Mouse (Mus musculus): Measurements from ENCODE around the gene Slc25a33. TPM values are rescaled to one million over a fixed set of nuclear protein-coding genes. Genes with fewer than 3 reads are reported as not detected.

The Slc25a33 gene
- total and polyA plus RNA-seq, 2 experiments: 12.7 to 14.3 TPM

- no peaks in the 10 kb centered on the region for H3K27me3 ChIP-seq (ENCODE audit: control insufficient read depth, insufficient read depth, low read length)
- no peak within 1 kb of the TSS for H3K9ac ChIP-seq (ENCODE audit: low read depth, low read length)
- H3K27ac ChIP-seq (replicated peaks; ENCODE audit: insufficient read depth, low read depth, low read length): peak within 1 kb of the TSS; percentile 41
- no peaks in the 10 kb centered on the region for H3K79me2 ChIP-seq (ENCODE audit: control insufficient read depth, insufficient read depth, low read length)
- DNase-seq (ENCODE audit: extremely low read depth, low read depth, low spot score): peak; percentile 47
- H3K4me3 ChIP-seq (ENCODE audit: insufficient read depth, low read depth, low read length): no peak within 1 kb of the TSS; the same call in 1 of the 2 replicates
- H3K36me3 ChIP-seq (ENCODE audit: control insufficient read depth, insufficient read depth, low read length): no peaks in the 10 kb centered on the region
- TF ChIP-seq POLR2A (IDR thresholded peaks at IDR 0.05; ENCODE audit: extremely low read depth, insufficient read depth, low read length) (no peak), CTCF (IDR thresholded peaks at IDR 0.05; ENCODE audit: low read depth, low read length) (no peak)
- no peaks in the 10 kb centered on the region for H3K4me1 ChIP-seq (ENCODE audit: control insufficient read depth, insufficient read depth, low read length)
- WGBS: 52% methylated on average over 19 of the region's 19 CpGs
Observed at GRCm38 (mm10) chr4:149702210-149702979, 71.7 kb downstream of the Slc25a33 start, which contains the start of gene Pik3cd. TSS of gene Pik3cd (minus strand) at chr4:149702571.

- Histone ChIP-seq H3K4me1 (ENCODE audit: control insufficient read depth, insufficient read depth, low read length) (no peaks in the 10 kb centered on the region), H3K27me3 (ENCODE audit: control insufficient read depth, insufficient read depth, low read length) (no peaks in the 10 kb centered on the region), H3K36me3 (ENCODE audit: control insufficient read depth, insufficient read depth, low read length) (no peaks in the 10 kb centered on the region), H3K79me2 (ENCODE audit: control insufficient read depth, insufficient read depth, low read length) (no peaks in the 10 kb centered on the region), H3K27ac (replicated peaks; ENCODE audit: insufficient read depth, low read depth, low read length) (peak overlapping the region; percentile 14; the same call in 1 of the 2 replicates), H3K4me3 (ENCODE audit: insufficient read depth, low read depth, low read length) (no peak overlapping the region; the same call in 1 of the 2 replicates), H3K9ac (ENCODE audit: low read depth, low read length) (no peak overlapping the region)
- whole genome bisulfite sequencing: 75% methylated on average over 18 of the region's 18 CpGs
- peak; percentile 32 for DNase-seq (ENCODE audit: extremely low read depth, low read depth, low spot score)
- TF ChIP-seq CTCF (IDR thresholded peaks at IDR 0.05; ENCODE audit: low read depth, low read length) (no peak), POLR2A (IDR thresholded peaks at IDR 0.05; ENCODE audit: extremely low read depth, insufficient read depth, low read length) (0 out of 2 replicates have a peak, but pooled peaks have one; percentile 20)
Observed at GRCm38 (mm10) chr4:149701426-149702209, 72.5 kb downstream of the Slc25a33 start.

- no peaks in the 10 kb centered on the region for H3K4me1 ChIP-seq (ENCODE audit: control insufficient read depth, insufficient read depth, low read length)
- H3K27me3 ChIP-seq (ENCODE audit: control insufficient read depth, insufficient read depth, low read length): no peaks in the 10 kb centered on the region
- H3K9ac ChIP-seq (ENCODE audit: low read depth, low read length): no peak overlapping the region
- no peak overlapping the region for H3K27ac ChIP-seq (replicated peaks; ENCODE audit: insufficient read depth, low read depth, low read length)
- WGBS: 58% methylated on average over 4 of the region's 4 CpGs
- H3K36me3 ChIP-seq (ENCODE audit: control insufficient read depth, insufficient read depth, low read length): no peaks in the 10 kb centered on the region
- no peaks in the 10 kb centered on the region for H3K79me2 ChIP-seq (ENCODE audit: control insufficient read depth, insufficient read depth, low read length)
- H3K4me3 ChIP-seq (ENCODE audit: insufficient read depth, low read depth, low read length): no peak overlapping the region; the same call in 1 of the 2 replicates
- no peak for DNase-seq (ENCODE audit: extremely low read depth, low read depth, low spot score)
- TF ChIP-seq CTCF (IDR thresholded peaks at IDR 0.05; ENCODE audit: low read depth, low read length): no peak
- no peak for TF ChIP-seq POLR2A (IDR thresholded peaks at IDR 0.05; ENCODE audit: extremely low read depth, insufficient read depth, low read length)
Observed at GRCm38 (mm10) chr4:149699953-149700352, 74.1 kb downstream of the Slc25a33 start.

GRCm38 (mm10) chr4:149698197-149698821 lies 75.8 kb downstream of the Slc25a33 start:
- peak; percentile 19 for DNase-seq (ENCODE audit: extremely low read depth, low read depth, low spot score)
- peak overlapping the region; percentile 14; the same call in 1 of the 2 replicates for H3K27ac ChIP-seq (replicated peaks; ENCODE audit: insufficient read depth, low read depth, low read length)
- H3K4me1 ChIP-seq (ENCODE audit: control insufficient read depth, insufficient read depth, low read length): no peaks in the 10 kb centered on the region
- peak; percentile 79 for TF ChIP-seq CTCF (IDR thresholded peaks at IDR 0.05; ENCODE audit: low read depth, low read length)
- no peak for TF ChIP-seq POLR2A (IDR thresholded peaks at IDR 0.05; ENCODE audit: extremely low read depth, insufficient read depth, low read length)
- H3K4me3 ChIP-seq (ENCODE audit: insufficient read depth, low read depth, low read length): peak overlapping the region; percentile 58
- H3K36me3 ChIP-seq (ENCODE audit: control insufficient read depth, insufficient read depth, low read length): no peaks in the 10 kb centered on the region
- no peaks in the 10 kb centered on the region for H3K79me2 ChIP-seq (ENCODE audit: control insufficient read depth, insufficient read depth, low read length)
- peak overlapping the region; percentile 48 for H3K9ac ChIP-seq (ENCODE audit: low read depth, low read length)
- no peaks in the 10 kb centered on the region for H3K27me3 ChIP-seq (ENCODE audit: control insufficient read depth, insufficient read depth, low read length)
- WGBS: 3% methylated on average over 35 of the region's 35 CpGs

- TF ChIP-seq CTCF (IDR thresholded peaks at IDR 0.05; ENCODE audit: low read depth, low read length): no peak
- no peak for TF ChIP-seq POLR2A (IDR thresholded peaks at IDR 0.05; ENCODE audit: extremely low read depth, insufficient read depth, low read length)
Observed at GRCm38 (mm10) chr4:149697506-149698196, 76.4 kb downstream of the Slc25a33 start.

More at GRCm38 (mm10) chr4:149697506-149698196, 76.4 kb downstream of the Slc25a33 start:
- Histone ChIP-seq H3K79me2 (ENCODE audit: control insufficient read depth, insufficient read depth, low read length) (no peaks in the 10 kb centered on the region), H3K9ac (ENCODE audit: low read depth, low read length) (peak overlapping the region; percentile 48; the same call in 1 of the 2 replicates), H3K4me1 (ENCODE audit: control insufficient read depth, insufficient read depth, low read length) (no peaks in the 10 kb centered on the region), H3K27ac (replicated peaks; ENCODE audit: insufficient read depth, low read depth, low read length) (peak overlapping the region; percentile 34; the same call in 1 of the 2 replicates), H3K27me3 (ENCODE audit: control insufficient read depth, insufficient read depth, low read length) (no peaks in the 10 kb centered on the region), H3K36me3 (ENCODE audit: control insufficient read depth, insufficient read depth, low read length) (no peaks in the 10 kb centered on the region), H3K4me3 (ENCODE audit: insufficient read depth, low read depth, low read length) (peak overlapping the region; percentile 58)
- 25% methylated on average over 15 of the region's 15 CpGs for WGBS
- no peak for DNase-seq (ENCODE audit: extremely low read depth, low read depth, low spot score)
